Mouse (Mus musculus) cerebellum, adult 9-11 months (tissue): ENCODE measurements at regions not wholly inside any gene's neighbourhood (a gene's known extent, or its start where the extent isn't known, plus 50 kb on each side); places are given as distances from the start of the nearest gene placed in this dataset.
A peak's percentile ranks its signal among the peaks of the same experiment; 100 is the strongest.

Experiments
- DNase-seq: peaks from one replicate; pipeline ENCODE4 v3.0.0; 2022

- DNase-seq: no peak
These were observed 59.2 kb upstream of the 4933402D24Rik start for GRCm38 (mm10) chr1:63828174-63828844.

DNA sequence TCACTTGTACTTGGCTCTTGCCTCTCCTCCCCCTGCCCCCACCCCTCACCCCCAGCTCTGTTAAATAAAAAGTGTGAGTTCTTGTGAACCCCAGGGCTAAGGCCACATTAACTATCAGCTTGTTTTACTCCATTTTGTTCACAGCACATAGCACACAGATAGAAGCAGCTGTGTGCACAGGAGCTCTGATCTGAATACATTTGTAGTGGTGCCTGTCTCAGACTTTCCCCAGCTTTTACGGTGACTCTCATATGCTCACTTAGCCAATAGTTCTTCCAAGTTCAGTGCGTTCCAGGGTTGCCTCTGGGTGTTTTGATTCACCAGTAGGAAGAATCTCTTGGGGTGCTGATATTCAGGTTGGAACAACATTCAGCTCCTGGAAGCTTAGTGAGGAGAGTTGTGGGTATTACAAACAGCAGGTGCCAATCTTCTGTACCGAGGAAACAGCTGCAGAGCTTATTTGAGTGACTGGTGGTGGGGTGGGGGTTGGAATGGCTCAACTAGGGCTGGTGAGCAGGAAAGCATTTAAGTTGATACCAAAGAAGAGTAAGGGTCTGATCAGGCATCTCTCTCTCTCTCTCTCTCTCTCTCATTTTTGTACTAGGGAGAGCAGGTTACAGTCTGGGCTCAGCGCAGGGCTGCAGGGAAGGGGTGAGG lies 51.7 kb upstream of the 4933402D24Rik start:
- DNase-seq: no peak

DNA sequence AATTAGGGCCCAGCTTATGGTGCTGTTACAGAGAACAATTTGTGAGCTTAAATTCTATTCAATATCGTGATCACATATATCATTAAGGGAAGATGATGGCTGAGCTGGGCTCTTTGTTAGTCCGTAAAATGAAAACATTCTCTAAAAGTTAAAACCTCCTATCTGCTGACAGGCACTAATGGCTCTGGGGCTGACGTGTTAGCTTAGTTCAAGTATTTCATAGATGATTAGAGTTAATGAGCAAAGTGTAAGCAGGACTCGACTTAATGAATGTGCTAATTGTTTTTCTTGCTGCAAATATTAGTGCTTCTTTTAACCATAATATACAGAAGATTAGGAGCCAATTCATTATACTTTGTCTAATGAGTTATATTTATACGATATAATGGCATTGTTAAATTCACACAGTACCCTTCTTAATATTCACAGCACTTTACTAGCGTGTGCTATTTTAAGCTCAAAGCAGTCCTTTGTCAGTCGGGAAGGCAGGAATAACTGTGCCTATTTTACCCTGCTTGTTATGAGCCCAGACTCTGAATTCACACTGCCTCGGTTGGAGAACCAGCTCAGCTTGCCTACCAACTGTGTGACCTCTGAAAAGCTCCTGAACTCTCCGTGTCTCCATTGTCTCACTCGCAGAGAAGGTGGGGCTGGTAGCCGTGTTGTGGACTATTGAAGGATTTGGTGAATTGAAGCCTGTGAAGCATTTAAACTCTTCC lies 50.6 kb upstream of the 4933402D24Rik start:
- DNase-seq: peak; percentile 3
